In the genomic region with DNA sequence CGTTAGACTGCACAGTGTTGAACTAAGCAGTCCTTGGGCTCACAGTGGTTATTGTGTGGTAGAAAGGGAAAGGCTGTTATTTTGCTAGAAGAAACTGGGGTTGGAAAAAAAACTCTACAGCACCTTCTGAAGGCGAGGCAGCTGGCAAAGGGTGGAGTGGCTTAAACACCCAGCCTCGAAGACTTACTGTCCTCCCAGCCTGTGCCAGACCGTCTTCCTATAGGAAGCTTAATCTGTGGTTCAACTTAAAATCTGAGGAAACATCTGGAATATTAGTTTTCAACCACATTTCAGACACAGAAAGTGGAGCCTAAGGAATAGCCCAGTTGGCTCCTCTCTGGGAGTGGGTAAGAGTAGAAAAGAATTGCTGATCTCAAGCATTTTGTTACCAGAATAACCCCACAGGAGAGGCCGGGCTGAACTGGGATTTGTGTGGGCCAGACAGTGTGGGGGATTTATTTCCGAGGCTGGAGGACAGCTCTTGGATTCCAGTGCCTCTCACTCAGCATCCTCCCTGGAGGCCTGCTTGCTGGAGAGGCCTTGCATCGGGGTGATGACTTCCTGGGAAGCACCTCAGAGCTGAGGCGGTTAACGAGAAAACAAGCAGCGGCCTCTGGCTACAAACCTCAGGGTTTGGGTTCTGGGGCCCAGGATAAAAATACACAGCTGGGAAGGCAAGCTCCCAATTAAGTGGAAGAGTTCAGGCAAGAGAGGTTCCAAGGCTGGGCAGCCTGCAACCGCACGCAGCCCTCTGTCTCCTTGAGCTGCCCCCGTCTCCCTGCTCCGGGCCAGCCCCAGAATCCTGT, we compare ENCODE assay signal across 8 mouse cellular contexts.
DNase-seq lines count a peak whose midpoint lies in the region; ATAC-seq lines count a peak whose summit lies in the region.

No protein-coding gene starts in this region.

- H3K4me1 ChIP-seq in hindbrain, embryonic 13.5 days (replicated peaks): peaks cover 25% of the 10 kb centered on the region
- peaks cover 18% of the 10 kb centered on the region for H3K4me1 ChIP-seq in hindbrain, embryonic 14.5 days (replicated peaks; ENCODE audit: control insufficient read depth, insufficient read depth, low read length)

- no peak overlapping the region for H3K4me3 ChIP-seq in hindbrain, embryonic 13.5 days
- H3K4me3 ChIP-seq in hindbrain, embryonic 14.5 days (replicated peaks; ENCODE audit: low read length): no peak overlapping the region

- ATAC-seq in hindbrain, embryonic 13.5 days (ENCODE audit: low FRiP score): no peak
- ATAC-seq in hindbrain, embryonic 14.5 days (ENCODE audit: low FRiP score): no peak

- peak overlapping the region; percentile 46; the same call in 1 of the 2 replicates for H3K9ac ChIP-seq in hindbrain, embryonic 13.5 days
- no peak overlapping the region for H3K9ac ChIP-seq in hindbrain, embryonic 14.5 days

- intact Hi-C loops in heart, postnatal 25 days (cut with DNase I): loop anchor here (5.0 kb wide), 2 partner anchors 43 to 62 kb away; no protein-coding TSS in a partner anchor

- H3K4me2 ChIP-seq in hindbrain, embryonic 13.5 days: no peak overlapping the region
- no peak overlapping the region for H3K4me2 ChIP-seq in hindbrain, embryonic 14.5 days (replicated peaks)

- no peaks in the 10 kb centered on the region for H3K9me3 ChIP-seq in hindbrain, embryonic 13.5 days
- no peaks in the 10 kb centered on the region for H3K9me3 ChIP-seq in hindbrain, embryonic 14.5 days (ENCODE audit: control insufficient read depth, low read length)

- no peak overlapping the region for H3K27ac ChIP-seq in hindbrain, embryonic 13.5 days
- H3K27ac ChIP-seq in hindbrain, embryonic 14.5 days: no peak overlapping the region

- H3K27me3 ChIP-seq in hindbrain, embryonic 13.5 days: peaks cover 10% of the 10 kb centered on the region
- H3K27me3 ChIP-seq in hindbrain, embryonic 14.5 days (ENCODE audit: control insufficient read depth, insufficient read depth, low read length): no peaks in the 10 kb centered on the region

- DNase-seq in hindbrain, embryonic 14.5 days (ENCODE audit: low spot score): no peak
- peak; percentile 40 for DNase-seq in testis, postnatal 14 days (ENCODE audit: low spot score)
- no peak for DNase-seq in testis, postnatal 10 days (ENCODE audit: low spot score)
- DNase-seq in heart, postnatal 25 days (ENCODE audit: low spot score): peak; percentile 47
- DNase-seq in thymus, postnatal 4 days: no peak
- DNase-seq in cerebellum, postnatal 14 days: no peak
- no peak for DNase-seq in spleen, postnatal 4 days (ENCODE audit: low spot score in 2 of 2)

- H3K36me3 ChIP-seq in hindbrain, embryonic 13.5 days: no peaks in the 10 kb centered on the region
- no peaks in the 10 kb centered on the region for H3K36me3 ChIP-seq in hindbrain, embryonic 14.5 days (replicated peaks; ENCODE audit: control insufficient read depth, insufficient read depth)

- WGBS in hindbrain, embryonic 13.5 days: 66% methylated on average over 14 of the region's 14 CpGs
- WGBS in hindbrain, embryonic 14.5 days: 61% methylated on average over 14 of the region's 14 CpGs

Comparison
In these comparisons a context has a peak if more than half of its experiments do, and no peak if none do; other contexts are left out.
1. DNase-seq: peak in testis, postnatal 14 days (single experiment) and heart, postnatal 25 days (single experiment); none in hindbrain, embryonic 14.5 days (single experiment), testis, postnatal 10 days (single experiment), thymus, postnatal 4 days (single experiment), cerebellum, postnatal 14 days (0 of 2) and spleen, postnatal 4 days (0 of 2).